Mouse (Mus musculus): ENCODE data around the gene Dmbx1.

DNA sequence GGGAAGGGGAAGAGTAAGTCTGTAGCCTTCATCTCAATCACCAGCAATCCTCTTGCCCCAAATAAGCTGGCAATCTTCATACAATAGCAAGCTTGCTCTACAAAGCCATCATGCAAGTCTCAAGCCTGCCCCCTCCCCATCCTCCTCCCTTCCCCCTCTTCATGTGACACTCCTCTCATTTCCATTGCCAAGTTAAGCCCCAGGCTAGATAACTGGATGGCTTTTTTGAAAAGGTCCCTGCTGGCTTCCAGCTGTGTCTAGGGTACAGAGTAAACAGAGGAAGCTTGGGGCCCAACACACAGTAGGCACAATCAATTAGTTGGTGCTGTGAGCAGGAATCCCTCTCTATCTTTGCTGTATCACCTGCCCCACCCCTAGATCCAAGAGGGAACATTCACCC, 19.8 kb upstream of the Dmbx1 start:
- TF ChIP-seq POLR2A (IDR thresholded peaks at IDR 0.05; ENCODE audit: insufficient read depth, low read depth, low read length) (no peak), CTCF (IDR thresholded peaks at IDR 0.05; ENCODE audit: insufficient read depth, low read depth, low read length) (no peak)

Measured in olfactory bulb, adult 2 months (tissue).